Mouse (Mus musculus) cerebellum, adult 18-20 months (tissue): ENCODE data around the gene Rab36.
"Not testable (repeated sequence)": the region's sequence is repeated elsewhere in the genome, so short reads cannot be mapped to it uniquely, and the experiment has no call there.

ENCODE experiments used
- DNase-seq, 2 experiments: peaks; one replicate each; pipeline ENCODE4 v3.0.0; 2021

Gene Rab36

GRCm38 (mm10) chr10:75036883-75037379 is at the start of gene Rab36:
Gene Rab36, plus strand, starts transcription at chr10:75037058.
- peak; percentile 80 to 83 for DNase-seq

GRCm38 (mm10) chr10:74987698-74988470 is 49.0 kb upstream of the Rab36 start:
- no peak for DNase-seq

GRCm38 (mm10) chr10:74989814-74990213 is 47.0 kb upstream of the Rab36 start:
- DNase-seq, result no peak

GRCm38 (mm10) chr10:74990584-74991322 is 46.1 kb upstream of the Rab36 start:
- no peak for DNase-seq

- no peak for DNase-seq
Measured at GRCm38 (mm10) chr10:74994863-74995262, 42.0 kb upstream of the Rab36 start.

- DNase-seq, result peak; percentile 25 to 26
Measured at GRCm38 (mm10) chr10:74995377-74995776, 41.5 kb upstream of the Rab36 start.

- peak; percentile 76 to 86 for DNase-seq
Measured at GRCm38 (mm10) chr10:75001391-75001790, 35.5 kb upstream of the Rab36 start.

GRCm38 (mm10) chr10:75004067-75004466 is 32.8 kb upstream of the Rab36 start:
- no peak for DNase-seq

GRCm38 (mm10) chr10:75006889-75007662 is 29.8 kb upstream of the Rab36 start:
- DNase-seq, result no peak

- no peak for DNase-seq
Measured at GRCm38 (mm10) chr10:75010704-75011103, 26.2 kb upstream of the Rab36 start.

GRCm38 (mm10) chr10:75015465-75015864 is 21.4 kb upstream of the Rab36 start:
- no peak for DNase-seq

GRCm38 (mm10) chr10:75016481-75016880 is 20.4 kb upstream of the Rab36 start:
- DNase-seq, result no peak

- DNase-seq, result no peak
Measured at GRCm38 (mm10) chr10:75020271-75020670, 16.6 kb upstream of the Rab36 start.

GRCm38 (mm10) chr10:75021138-75021537 is 15.7 kb upstream of the Rab36 start:
- DNase-seq, result peak; percentile 81 to 87

- no peak for DNase-seq
Measured at GRCm38 (mm10) chr10:75026491-75026890, 10.4 kb upstream of the Rab36 start.

GRCm38 (mm10) chr10:75028743-75029142 is 8.1 kb upstream of the Rab36 start:
- DNase-seq, result no peak

GRCm38 (mm10) chr10:75029677-75030076 is 7.2 kb upstream of the Rab36 start:
- DNase-seq, result no peak

GRCm38 (mm10) chr10:75030234-75030633 is 6.6 kb upstream of the Rab36 start:
- no peak for DNase-seq

GRCm38 (mm10) chr10:75031345-75032114 is 5.3 kb upstream of the Rab36 start:
- no peak for DNase-seq

GRCm38 (mm10) chr10:75032395-75032794 is 4.5 kb upstream of the Rab36 start, which contains the start of gene Rsph14:
Gene Rsph14, minus strand, starts transcription at chr10:75032586.
- peak; percentile 64 to 69 for DNase-seq

GRCm38 (mm10) chr10:75042060-75042459 is 5.2 kb downstream of the Rab36 start:
- DNase-seq, result not testable (repeated sequence)

- DNase-seq, result no peak
Measured at GRCm38 (mm10) chr10:75044459-75044858, 7.6 kb downstream of the Rab36 start.
